ENCODE assay signal across 13 mouse cellular contexts in the genomic region with DNA sequence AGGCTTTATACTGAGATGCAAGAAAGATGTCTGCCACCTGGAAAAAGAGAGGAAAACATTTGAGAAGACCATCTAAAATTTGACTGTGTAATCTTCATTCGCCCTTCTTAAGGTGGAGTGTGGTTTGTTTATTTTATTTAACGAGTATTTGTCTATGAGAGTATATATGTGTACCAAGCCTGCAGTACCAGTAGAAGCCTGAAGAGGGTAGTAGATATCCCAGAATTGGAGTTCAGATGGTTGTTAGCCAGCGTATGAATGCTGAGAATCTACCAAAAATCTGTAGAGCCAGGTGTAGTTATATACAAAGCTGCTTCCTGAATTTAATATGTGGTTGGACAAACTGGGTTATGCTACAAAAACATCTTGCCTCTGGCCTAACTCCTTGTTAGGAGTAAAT. TPM values are rescaled to one million over a fixed set of nuclear protein-coding genes. Genes with fewer than 3 reads are reported as not detected.
DNase-seq lines count a peak whose midpoint lies in the region; ATAC-seq and TF ChIP-seq lines count a peak whose summit lies in the region.
"Had no signal": no experiment of that assay in that cellular context is flagged by ENCODE, and none has a peak within 500 bp of the region (broad histone marks: within the 10 kb centered on the region; RNA-seq: fewer than 3 reads in every experiment).

No protein-coding gene starts in this region.

- H3K27me3 ChIP-seq in kidney, postnatal 0 days (ENCODE audit: insufficient read depth, low read length) = no peaks in the 10 kb centered on the region
- H3K27me3 ChIP-seq in E14TG2a.4 (ENCODE audit: insufficient read depth, low read length) = no peaks in the 10 kb centered on the region
- H3K27me3 ChIP-seq: hindbrain, embryonic 15.5 days; limb, embryonic 12.5 days; midbrain, embryonic 15.5 days; neural tube, embryonic 13.5 days had no signal

- peaks cover 29% of the 10 kb centered on the region for H3K36me3 ChIP-seq in kidney, postnatal 0 days (ENCODE audit: insufficient read depth, low read length)
- peaks cover 36% of the 10 kb centered on the region for H3K36me3 ChIP-seq in E14TG2a.4 (ENCODE audit: insufficient read depth, low read length)

- 99% methylated on average over 3 of the region's 3 CpGs for WGBS in kidney, postnatal 0 days

- peak; percentile 49 for TF ChIP-seq CTCF in kidney, postnatal 0 days (IDR thresholded peaks at IDR 0.05; ENCODE audit: low read depth)
- peak; percentile 93 for TF ChIP-seq CTCF in E14TG2a.4 (conservative IDR thresholded peaks at IDR 0.05; ENCODE audit: low read length)

- peak; percentile 37 for DNase-seq in CD4-positive, CD25-positive, alpha-beta regulatory T cell, adult 2 months (ENCODE audit: low read depth, low spot score)
- no peak for DNase-seq in kidney, postnatal 0 days (ENCODE audit: low spot score)
- no peak for DNase-seq in kidney, adult 9 months
- peak; percentile 11 for DNase-seq in c-Kit-positive CD71-positive TER-119-positive erythroid progenitor cells, embryonic 14.5 days (ENCODE audit: low spot score)
- no peak for DNase-seq in MN1 (ENCODE audit: low spot score)
- no peak for DNase-seq in thymus, postnatal 36 days

- no peak overlapping the region for H3K4me3 ChIP-seq in kidney, postnatal 0 days (replicated peaks; ENCODE audit: low read depth, low read length)
- H3K4me3 ChIP-seq in E14TG2a.4 (replicated peaks; ENCODE audit: low read length) = no peak overlapping the region
- H3K4me3 ChIP-seq: hindbrain, embryonic 15.5 days; limb, embryonic 12.5 days; midbrain, embryonic 15.5 days; neural tube, embryonic 13.5 days had no signal

- H3K27ac ChIP-seq in kidney, postnatal 0 days = no peak overlapping the region
- H3K27ac ChIP-seq: hindbrain, embryonic 15.5 days; limb, embryonic 12.5 days; midbrain, embryonic 15.5 days; neural tube, embryonic 13.5 days had no signal

- no peak for ATAC-seq in CD4-positive, CD25-positive, alpha-beta regulatory T cell, adult 4 months
- no peak for ATAC-seq in kidney, postnatal 0 days (replicated peaks; ENCODE audit: low FRiP score, low read depth)
- ATAC-seq: forebrain, embryonic 16.5 days; midbrain, embryonic 15.5 days had no signal

- no peaks in the 10 kb centered on the region; the same call in 1 of the 2 replicates for H3K9me3 ChIP-seq in kidney, postnatal 0 days (replicated peaks; ENCODE audit: low read length)
- no peaks in the 10 kb centered on the region for H3K9me3 ChIP-seq in E14TG2a.4 (ENCODE audit: low read length)
- H3K9me3 ChIP-seq: hindbrain, embryonic 15.5 days; midbrain, embryonic 15.5 days; neural tube, embryonic 13.5 days had no signal

- no peak overlapping the region for H3K4me2 ChIP-seq in kidney, postnatal 0 days (ENCODE audit: low read length)
- H3K4me2 ChIP-seq: hindbrain, embryonic 15.5 days; limb, embryonic 12.5 days; midbrain, embryonic 15.5 days; neural tube, embryonic 13.5 days had no signal

- H3K4me1 ChIP-seq in kidney, postnatal 0 days (replicated peaks; ENCODE audit: insufficient read depth, low read length) = no peaks in the 10 kb centered on the region
- peaks cover 18% of the 10 kb centered on the region for H3K4me1 ChIP-seq in E14TG2a.4 (replicated peaks; ENCODE audit: low read depth, low read length)
- H3K4me1 ChIP-seq: hindbrain, embryonic 15.5 days; limb, embryonic 12.5 days; midbrain, embryonic 15.5 days; neural tube, embryonic 13.5 days had no signal

- no peak overlapping the region for H3K9ac ChIP-seq in kidney, postnatal 0 days (ENCODE audit: low read depth, low read length)
- H3K9ac ChIP-seq: hindbrain, embryonic 15.5 days; limb, embryonic 12.5 days; midbrain, embryonic 15.5 days; neural tube, embryonic 13.5 days had no signal

RNA-seq across cellular contexts. Expression of a gene that starts 49.4 kb away (rescaled TPM):
- 1 to 10 TPM; 1.2 to 1.4 TPM for polyA plus RNA-seq in CD4-positive, CD25-positive, alpha-beta regulatory T cell, adult 4 months (2017; shearing (Covaris generic))
- 5.2 and 7.0 TPM in 2 replicates for polyA plus RNA-seq in kidney, postnatal 0 days (2015; fragmentation: Nextera tagmentation; extraction: Ambion mirVana)

Comparison
In these comparisons a context has a peak if more than half of its experiments do, and no peak if none do; other contexts are left out.
1. DNase-seq: peak in CD4-positive, CD25-positive, alpha-beta regulatory T cell, adult 2 months (single experiment) and c-Kit-positive CD71-positive TER-119-positive erythroid progenitor cells, embryonic 14.5 days (single experiment); none in kidney, postnatal 0 days (single experiment), kidney, adult 9 months (single experiment), MN1 (single experiment) and thymus, postnatal 36 days (0 of 2).